Mouse (Mus musculus): Measurements from ENCODE around the gene Bicral. TPM values are rescaled to one million over a fixed set of nuclear protein-coding genes. Genes with fewer than 3 reads are reported as not detected.

Bicral gene
- polyA plus RNA-seq (2012; ENCODE audit: insufficient read depth, low replicate concordance): 0.62 and 1.8 TPM in 2 replicates

GRCm38 (mm10) chr17:46857903-46858748 is at the start of gene Bicral:
Gene Bicral (minus strand): TSS chr17:46858482.
- peak within 1 kb of the TSS; percentile 96 for H3K4me3 ChIP-seq (replicated peaks)
- H3K27me3 ChIP-seq (replicated peaks): no peaks in the 10 kb centered on the region
- peaks cover 24% of the 10 kb centered on the region for H3K4me1 ChIP-seq
- no peak for TF ChIP-seq GATA1 (IDR thresholded peaks at IDR 0.05; ENCODE audit: borderline replicate concordance, low read length)
- no peak for TF ChIP-seq FLI1 (IDR thresholded peaks at IDR 0.05; ENCODE audit: low read length)
- H3K36me3 ChIP-seq (replicated peaks; ENCODE audit: low read length): peaks cover 14% of the 10 kb centered on the region
- H3K9me3 ChIP-seq: no peaks in the 10 kb centered on the region

GRCm38 (mm10) chr17:46903876-46904490 is 45.7 kb upstream of the Bicral start:
- no peak for TF ChIP-seq GATA1 (IDR thresholded peaks at IDR 0.05; ENCODE audit: borderline replicate concordance, low read length)
- TF ChIP-seq FLI1 (IDR thresholded peaks at IDR 0.05; ENCODE audit: low read length): no peak
- Histone ChIP-seq H3K36me3 (replicated peaks; ENCODE audit: low read length) (no peaks in the 10 kb centered on the region), H3K9me3 (peaks cover 5% of the 10 kb centered on the region; the same call in 1 of the 2 replicates), H3K4me1 (peaks cover 10% of the 10 kb centered on the region), H3K27me3 (replicated peaks) (peaks cover 2% of the 10 kb centered on the region), H3K4me3 (replicated peaks) (no peak overlapping the region)

- Histone ChIP-seq H3K4me1 (peaks cover 32% of the 10 kb centered on the region), H3K36me3 (replicated peaks; ENCODE audit: low read length) (peaks cover 2% of the 10 kb centered on the region), H3K9me3 (peaks cover 13% of the 10 kb centered on the region), H3K4me3 (replicated peaks) (no peak overlapping the region), H3K27me3 (replicated peaks) (no peaks in the 10 kb centered on the region)
- TF ChIP-seq GATA1 (IDR thresholded peaks at IDR 0.05; ENCODE audit: borderline replicate concordance, low read length) (no peak), FLI1 (IDR thresholded peaks at IDR 0.05; ENCODE audit: low read length) (no peak)
Measured at GRCm38 (mm10) chr17:46900941-46901340, 42.7 kb upstream of the Bicral start.

GRCm38 (mm10) chr17:46897221-46897950 is 39.1 kb upstream of the Bicral start:
- H3K4me1 ChIP-seq: peaks cover 43% of the 10 kb centered on the region
- H3K27me3 ChIP-seq (replicated peaks): no peaks in the 10 kb centered on the region
- peaks cover 15% of the 10 kb centered on the region for H3K36me3 ChIP-seq (replicated peaks; ENCODE audit: low read length)
- TF ChIP-seq FLI1 (IDR thresholded peaks at IDR 0.05; ENCODE audit: low read length) (no peak), GATA1 (IDR thresholded peaks at IDR 0.05; ENCODE audit: borderline replicate concordance, low read length) (no peak)
- peaks cover 13% of the 10 kb centered on the region for H3K9me3 ChIP-seq
- H3K4me3 ChIP-seq (replicated peaks): peak overlapping the region; percentile 0

GRCm38 (mm10) chr17:46895426-46895825 is 37.1 kb upstream of the Bicral start:
- TF ChIP-seq GATA1 (IDR thresholded peaks at IDR 0.05; ENCODE audit: borderline replicate concordance, low read length): no peak
- no peak for TF ChIP-seq FLI1 (IDR thresholded peaks at IDR 0.05; ENCODE audit: low read length)
- H3K4me3 ChIP-seq (replicated peaks): no peak overlapping the region
- H3K36me3 ChIP-seq (replicated peaks; ENCODE audit: low read length): peaks cover 20% of the 10 kb centered on the region
- peaks cover 52% of the 10 kb centered on the region for H3K4me1 ChIP-seq
- peaks cover 13% of the 10 kb centered on the region for H3K9me3 ChIP-seq
- no peaks in the 10 kb centered on the region for H3K27me3 ChIP-seq (replicated peaks)

- Histone ChIP-seq H3K36me3 (replicated peaks; ENCODE audit: low read length) (peaks cover 18% of the 10 kb centered on the region), H3K4me3 (replicated peaks) (peak overlapping the region; percentile 98), H3K9me3 (peaks cover under 1% of the 10 kb centered on the region; the same call in 1 of the 2 replicates), H3K4me1 (peaks cover 53% of the 10 kb centered on the region), H3K27me3 (replicated peaks) (no peaks in the 10 kb centered on the region)
- TF ChIP-seq GATA1 (IDR thresholded peaks at IDR 0.05; ENCODE audit: borderline replicate concordance, low read length): no peak
- no peak for TF ChIP-seq FLI1 (IDR thresholded peaks at IDR 0.05; ENCODE audit: low read length)
Measured at GRCm38 (mm10) chr17:46890843-46891594, 32.7 kb upstream of the Bicral start.

GRCm38 (mm10) chr17:46890116-46890815 is 32.0 kb upstream of the Bicral start, which contains the start of gene Tbcc:
Gene Tbcc (plus strand): TSS chr17:46890684.
- Histone ChIP-seq H3K36me3 (replicated peaks; ENCODE audit: low read length) (peaks cover 18% of the 10 kb centered on the region), H3K27me3 (replicated peaks) (no peaks in the 10 kb centered on the region), H3K4me1 (peaks cover 60% of the 10 kb centered on the region), H3K4me3 (replicated peaks) (peak within 1 kb of the TSS; percentile 98), H3K9me3 (no peaks in the 10 kb centered on the region)
- TF ChIP-seq FLI1 (IDR thresholded peaks at IDR 0.05; ENCODE audit: low read length) (no peak), GATA1 (IDR thresholded peaks at IDR 0.05; ENCODE audit: borderline replicate concordance, low read length) (no peak)

GRCm38 (mm10) chr17:46889450-46890084 is 31.3 kb upstream of the Bicral start:
- no peaks in the 10 kb centered on the region for H3K9me3 ChIP-seq
- H3K4me3 ChIP-seq (replicated peaks): peak overlapping the region; percentile 98
- H3K36me3 ChIP-seq (replicated peaks; ENCODE audit: low read length): peaks cover 18% of the 10 kb centered on the region
- H3K27me3 ChIP-seq (replicated peaks): no peaks in the 10 kb centered on the region
- H3K4me1 ChIP-seq: peaks cover 63% of the 10 kb centered on the region
- no peak for TF ChIP-seq FLI1 (IDR thresholded peaks at IDR 0.05; ENCODE audit: low read length)
